Comparison of ENCODE assay signal across 8 mouse cellular contexts in the genomic region with DNA sequence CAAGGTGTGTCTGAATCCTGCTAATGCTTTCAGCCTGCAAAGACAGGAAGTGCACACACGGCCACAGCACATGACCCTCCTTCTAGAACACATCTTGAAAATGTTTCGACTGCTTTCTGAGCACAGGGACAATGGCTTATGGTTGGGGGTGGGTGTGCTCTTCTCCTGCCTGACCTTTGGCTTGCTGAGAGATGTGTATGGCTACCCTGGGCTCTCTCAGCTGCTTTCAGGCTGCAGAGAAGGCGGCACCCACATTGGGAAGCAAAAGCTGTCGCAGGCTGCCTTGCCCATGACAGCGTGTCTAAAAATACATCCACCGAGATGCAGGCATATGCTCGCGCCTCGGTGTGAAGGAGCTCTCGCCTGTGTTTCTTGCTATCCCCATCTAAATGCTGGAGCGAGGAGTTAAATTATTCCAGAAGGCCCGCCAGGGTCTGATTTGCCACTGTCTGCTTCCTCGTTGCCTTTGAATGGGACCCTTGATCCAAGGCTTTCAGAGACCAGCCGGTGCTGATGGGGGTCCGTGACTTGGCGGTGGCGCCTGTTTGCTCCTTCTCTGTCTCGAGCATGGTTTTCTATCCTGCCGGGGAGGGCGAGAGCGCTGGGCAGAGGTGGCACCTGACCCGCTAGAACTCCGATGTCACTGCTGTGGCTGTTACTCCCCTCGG.
DNase-seq lines count a peak whose midpoint lies in the region; ATAC-seq and TF ChIP-seq lines count a peak whose summit lies in the region.

No protein-coding gene starts in this region.

- peak overlapping the region; percentile 56 for H3K4me2 ChIP-seq in forebrain, embryonic 16.5 days (ENCODE audit: low read length)
- peak overlapping the region; percentile 79 for H3K4me2 ChIP-seq in midbrain, embryonic 16.5 days (ENCODE audit: low read length)

- no peaks in the 10 kb centered on the region for H3K9me3 ChIP-seq in forebrain, embryonic 16.5 days (ENCODE audit: control insufficient read depth, low read length)
- H3K9me3 ChIP-seq in midbrain, embryonic 16.5 days (replicated peaks; ENCODE audit: control insufficient read depth, low read length, poor library complexity, severe bottlenecking) = no peaks in the 10 kb centered on the region

- H3K4me3 ChIP-seq in forebrain, embryonic 16.5 days (replicated peaks; ENCODE audit: low read length) = peak overlapping the region; percentile 62
- H3K4me3 ChIP-seq in midbrain, embryonic 16.5 days (ENCODE audit: low read depth, low read length) = peak overlapping the region; percentile 48

- peaks cover 32% of the 10 kb centered on the region for H3K4me1 ChIP-seq in forebrain, embryonic 16.5 days (replicated peaks; ENCODE audit: control insufficient read depth, insufficient read depth, low read length)
- peaks cover 38% of the 10 kb centered on the region for H3K4me1 ChIP-seq in midbrain, embryonic 16.5 days (ENCODE audit: control insufficient read depth, insufficient read depth, low read length)

- peak overlapping the region; percentile 93 for H3K9ac ChIP-seq in forebrain, embryonic 16.5 days (replicated peaks; ENCODE audit: low read depth, low read length)
- peak overlapping the region; percentile 85 for H3K9ac ChIP-seq in midbrain, embryonic 16.5 days (ENCODE audit: low read depth, low read length)

- no peaks in the 10 kb centered on the region for H3K36me3 ChIP-seq in forebrain, embryonic 16.5 days (ENCODE audit: control insufficient read depth, insufficient read depth)
- H3K36me3 ChIP-seq in midbrain, embryonic 16.5 days (ENCODE audit: control insufficient read depth, insufficient read depth, low read length) = no peaks in the 10 kb centered on the region

- no peaks in the 10 kb centered on the region for H3K27me3 ChIP-seq in forebrain, embryonic 16.5 days (replicated peaks; ENCODE audit: control insufficient read depth, insufficient read depth, low read length)
- H3K27me3 ChIP-seq in midbrain, embryonic 16.5 days (ENCODE audit: control insufficient read depth, insufficient read depth, low read depth, low read length) = no peaks in the 10 kb centered on the region

- peak overlapping the region; percentile 100 for H3K27ac ChIP-seq in forebrain, embryonic 16.5 days (ENCODE audit: low read length)
- H3K27ac ChIP-seq in midbrain, embryonic 16.5 days (ENCODE audit: low read length) = peak overlapping the region; percentile 98

- peak; percentile 7 for DNase-seq in ES-CJ7 (ENCODE audit: low read depth, low spot score)
- DNase-seq in brain, embryonic 14.5 days (ENCODE audit: low read depth) = peak; percentile 94
- DNase-seq in heart, postnatal 25 days (ENCODE audit: low spot score) = peak; percentile 9
- DNase-seq in left cerebral cortex, adult 8-10 months (ENCODE audit: low spot score in 2 of 2) = peak; percentile 76 to 88
- no peak for DNase-seq in spleen, postnatal 10 days (ENCODE audit: low spot score in 2 of 2)
- no peak for DNase-seq in urinary bladder, postnatal 14 days (ENCODE audit: low spot score)

- intact Hi-C loops in heart, postnatal 25 days (cut with DNase I) = loop anchor here (5.0 kb wide), 1 partner anchor 81 kb away; no protein-coding TSS in a partner anchor

- peak; percentile 69 for ATAC-seq in forebrain, embryonic 16.5 days
- ATAC-seq in midbrain, embryonic 16.5 days = peak; percentile 76

- peak; percentile 5; the same call in 1 of the 2 replicates for TF ChIP-seq POLR2A in brain, embryonic 14.5 days (IDR thresholded peaks at IDR 0.05; ENCODE audit: borderline replicate concordance, extremely low read depth, insufficient read depth, insufficient read length, poor library complexity, severe bottlenecking)

- under 1% methylated on average over 24 of the region's 24 CpGs for WGBS in forebrain, embryonic 16.5 days
- under 1% methylated on average over 24 of the region's 24 CpGs for WGBS in midbrain, embryonic 16.5 days

- TF ChIP-seq CTCF in brain, embryonic 14.5 days (IDR thresholded peaks at IDR 0.05; ENCODE audit: borderline replicate concordance, extremely low read depth, insufficient read depth, insufficient read length) = no peak

Comparison
In these comparisons a context has a peak if more than half of its experiments do, and no peak if none do; other contexts are left out.
1. DNase-seq: peak in ES-CJ7 (single experiment), brain, embryonic 14.5 days (single experiment), heart, postnatal 25 days (single experiment) and left cerebral cortex, adult 8-10 months (2 of 2); none in spleen, postnatal 10 days (0 of 2) and urinary bladder, postnatal 14 days (single experiment).